Mouse (Mus musculus) kidney, postnatal 4 days (tissue): Measurements from ENCODE around the gene Slc30a2.

Experiments
- DNase-seq, 2 experiments: peaks; one replicate each; pipeline ENCODE4 v3.0.0; 2021; ENCODE audit warnings: mixed read lengths in 2 of 2

Gene Slc30a2

GRCm38 (mm10) chr4:134401181-134401661 is 58.2 kb downstream of the Slc30a2 start:
- peak; percentile 76 to 83 for DNase-seq

GRCm38 (mm10) chr4:134401856-134402570 is 59.0 kb downstream of the Slc30a2 start:
- DNase-seq: no peak

DNA sequence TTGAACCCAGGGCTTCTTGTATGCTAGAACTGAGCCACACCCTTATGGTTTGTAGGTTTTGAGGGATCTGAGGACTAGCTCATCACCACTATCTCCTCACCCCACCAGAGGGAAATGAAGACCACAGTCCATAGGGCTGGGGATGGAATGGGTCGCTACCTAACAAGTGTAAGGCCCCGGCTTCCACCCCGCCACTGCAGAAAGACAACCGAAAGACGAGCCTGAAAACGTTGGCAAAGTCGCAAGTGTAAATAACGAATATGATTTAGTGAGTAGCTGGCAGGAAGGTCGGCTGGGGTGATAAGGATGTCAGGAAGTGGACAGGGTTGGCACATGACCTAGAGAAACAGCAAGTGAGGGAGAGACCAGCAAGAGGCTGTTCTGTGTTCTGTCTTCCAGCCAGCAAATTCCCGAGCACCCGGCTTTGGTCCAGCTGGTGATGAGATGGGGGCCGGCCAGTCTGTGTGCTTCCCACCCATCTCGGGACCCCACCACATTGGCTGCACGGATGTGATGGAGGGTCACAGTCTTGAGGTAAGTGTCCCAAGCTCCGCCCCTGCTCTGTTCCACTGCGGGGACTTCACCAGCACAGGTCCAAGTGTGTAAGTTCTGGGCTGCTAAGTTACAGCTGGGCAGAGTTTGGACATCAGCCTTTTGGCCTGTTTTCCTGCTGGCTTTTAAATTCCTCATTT is 59.7 kb downstream of the Slc30a2 start:
- peak; percentile 49 to 53 for DNase-seq

GRCm38 (mm10) chr4:134403721-134404120 is 60.7 kb downstream of the Slc30a2 start:
- DNase-seq: no peak
